Mouse (Mus musculus) embryonic facial prominence, embryonic 13.5 days (tissue): ENCODE data around the gene Leng8. TPM values are rescaled to one million over a fixed set of nuclear protein-coding genes. Genes with fewer than 3 reads are reported as not detected.

Experiments
- ATAC-seq: fragments of 200-750 bp; cut with Nextera tagmentation; 2 replicates; pipeline ENCODE4 v1.8.0; 2017; ENCODE audit warnings: low read depth; ENCODE audit not compliant: insufficient number of reproducible peaks, insufficient read depth, low FRiP score, low TSS enrichment
- H3K27ac ChIP-seq: fragments of 300-500 bp; sonication (generic); 2 replicates; pipeline ENCODE4 v1.5.1; 2015; ENCODE audit warnings: moderate library complexity, mild to moderate bottlenecking, inconsistent platforms
- H3K27me3 ChIP-seq: fragments of 300-500 bp; sonication (generic); 2 replicates; pipeline ENCODE4 v1.6.1; 2015; ENCODE audit warnings: mild to moderate bottlenecking, inconsistent platforms
- H3K36me3 ChIP-seq: fragments of 300-500 bp; sonication (generic); 2 replicates; pipeline ENCODE4 v1.6.1; 2015; ENCODE audit warnings: mild to moderate bottlenecking, inconsistent platforms
- H3K4me1 ChIP-seq: fragments of 300-500 bp; sonication (generic); 2 replicates; pipeline ENCODE4 v1.6.1; 2015; ENCODE audit warnings: inconsistent platforms
- H3K4me2 ChIP-seq: fragments of 300-500 bp; sonication (generic); 2 replicates; pipeline ENCODE4 v1.6.1; 2015; ENCODE audit warnings: moderate library complexity, mild to moderate bottlenecking, inconsistent platforms
- H3K4me3 ChIP-seq: fragments of 300-500 bp; sonication (generic); 2 replicates; pipeline ENCODE4 v1.5.1; 2015; ENCODE audit warnings: mild to moderate bottlenecking, inconsistent platforms
- H3K9ac ChIP-seq: fragments of 300-500 bp; sonication (generic); 2 replicates; pipeline ENCODE4 v1.6.1; 2015; ENCODE audit warnings: mild to moderate bottlenecking, inconsistent platforms
- H3K9me3 ChIP-seq: fragments of 300-500 bp; sonication (generic); 2 replicates; pipeline ENCODE4 v1.6.1; 2016; ENCODE audit warnings: inconsistent platforms
- WGBS: fragments of 180-500 bp; shearing (Covaris S2); methylation state at CpG from one replicate; pipeline ENCODE4 v1.1.7; 2015; ENCODE audit warnings: mixed read lengths; 5-methylcytosine and 5-hydroxymethylcytosine counted together
- polyA plus RNA-seq: library from polyadenylated mRNA; unstranded; fragments of >200 nt; fragmentation: Nextera tagmentation; extraction: Ambion mirVana; gene quantifications from 2 replicates; pipeline ENCODE4 v1.2.1, GENCODE M21; 2015

Leng8 gene
- polyA plus RNA-seq, 1 experiment from 2014 or later: 66.7 TPM

DNA sequence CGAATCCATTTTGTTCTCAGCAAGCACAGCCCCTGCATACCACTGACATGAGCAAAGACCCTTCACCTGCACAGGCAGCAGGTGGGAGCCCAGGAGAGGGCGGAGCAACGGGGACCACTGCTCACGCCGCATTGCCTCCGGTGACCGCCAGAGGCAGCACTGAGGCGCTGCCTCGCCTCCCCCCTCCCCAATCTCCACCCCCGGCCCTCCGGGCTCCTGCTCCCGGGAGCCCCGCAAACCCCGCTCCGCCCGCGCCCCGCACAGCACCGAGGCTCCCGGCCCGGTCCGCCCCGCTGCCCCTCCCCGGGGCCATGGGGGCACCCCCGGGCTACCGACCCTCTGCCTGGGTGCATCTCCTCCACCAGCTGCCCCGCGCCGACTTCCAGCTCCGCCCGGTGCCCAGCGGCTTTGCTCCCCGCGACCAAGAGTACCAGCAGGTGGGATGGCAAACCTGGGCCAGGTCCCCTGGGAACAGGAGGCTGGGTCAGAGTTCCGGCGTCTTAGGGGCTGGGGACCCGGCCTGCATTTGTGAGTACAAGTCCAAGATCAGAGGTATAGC, 17.4 kb upstream of the Leng8 start, which contains the start of gene Ttyh1:
Gene Ttyh1, plus strand, starts transcription at position 65 of the 559 bp plus-strand sequence.
- no peaks in the 10 kb centered on the region for H3K36me3 ChIP-seq
- peaks cover 25% of the 10 kb centered on the region for H3K4me1 ChIP-seq
- H3K27ac ChIP-seq: no peak within 1 kb of the TSS
- H3K9me3 ChIP-seq: no peaks in the 10 kb centered on the region
- peak within 1 kb of the TSS; percentile 68 for H3K9ac ChIP-seq
- H3K27me3 ChIP-seq: peaks cover 35% of the 10 kb centered on the region
- peak within 1 kb of the TSS; percentile 78 for H3K4me2 ChIP-seq
- H3K4me3 ChIP-seq: peak within 1 kb of the TSS; percentile 49
- under 1% methylated on average over 37 of the region's 37 CpGs for WGBS
- no peak for ATAC-seq

DNA sequence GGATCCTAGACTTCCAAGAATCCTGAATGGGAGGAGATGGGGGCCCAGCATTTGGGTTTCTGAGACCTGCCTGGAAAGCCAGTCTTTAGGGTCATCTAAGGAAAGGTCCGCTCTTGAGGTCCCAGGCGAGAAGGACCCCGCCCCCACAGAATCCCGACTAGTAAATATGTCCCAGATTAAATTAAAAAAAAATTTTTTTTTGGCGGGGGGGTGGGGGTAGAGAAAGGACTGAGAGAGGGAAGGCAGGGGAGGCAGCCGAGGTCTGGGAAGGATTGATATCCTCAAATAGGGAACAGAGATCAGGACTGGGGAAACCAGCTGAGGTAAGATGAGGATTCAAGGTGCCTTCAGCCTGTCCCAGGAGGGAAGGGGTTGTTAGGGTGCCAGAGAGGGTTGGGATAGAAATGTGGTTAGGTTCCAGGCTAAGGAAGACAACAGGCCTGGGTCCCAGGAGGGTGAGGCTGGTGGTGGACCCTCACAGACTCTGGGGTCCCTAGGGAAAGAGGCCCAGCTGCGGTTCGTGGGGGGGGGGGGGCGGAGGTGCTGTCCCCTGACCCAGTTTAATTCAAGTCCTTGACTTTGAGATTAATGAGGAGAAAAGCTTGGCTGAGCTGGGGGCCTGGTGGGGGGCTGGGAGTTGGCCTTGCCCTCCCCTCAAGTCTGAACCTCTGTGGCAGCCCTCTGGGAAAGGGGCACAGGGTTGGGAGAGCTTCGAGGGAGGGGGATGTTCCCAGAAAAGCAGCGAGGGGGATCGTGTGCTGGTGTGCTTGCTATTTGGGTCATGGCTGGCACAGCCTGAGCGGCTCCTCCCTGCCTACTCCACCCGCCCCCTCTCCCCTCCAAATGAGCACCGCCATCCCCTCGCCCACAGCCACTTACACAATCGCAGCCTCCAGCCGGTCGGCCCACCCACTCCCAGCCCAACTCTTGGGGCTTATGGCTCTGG, 16.6 kb upstream of the Leng8 start:
- Histone ChIP-seq H3K4me2 (peak overlapping the region; percentile 78), H3K4me1 (peaks cover 30% of the 10 kb centered on the region), H3K9ac (peak overlapping the region; percentile 68), H3K9me3 (no peaks in the 10 kb centered on the region), H3K36me3 (no peaks in the 10 kb centered on the region), H3K27me3 (peaks cover 35% of the 10 kb centered on the region), H3K27ac (no peak overlapping the region; the same call in 1 of the 2 replicates), H3K4me3 (peak overlapping the region; percentile 49)
- WGBS: 14% methylated on average over 19 of the region's 19 CpGs
- no peak for ATAC-seq

- no peak for ATAC-seq
- no peak overlapping the region for H3K4me3 ChIP-seq
- no peaks in the 10 kb centered on the region for H3K9me3 ChIP-seq
- no peak overlapping the region for H3K4me2 ChIP-seq
- H3K36me3 ChIP-seq: no peaks in the 10 kb centered on the region
- no peak overlapping the region for H3K27ac ChIP-seq
- WGBS: 46% methylated on average over 11 of the region's 11 CpGs
- H3K4me1 ChIP-seq: peaks cover 30% of the 10 kb centered on the region
- no peak overlapping the region; the same call in 1 of the 2 replicates for H3K9ac ChIP-seq
- peaks cover 35% of the 10 kb centered on the region for H3K27me3 ChIP-seq
Observed at GRCm38 (mm10) chr7:4122076-4122768, 14.6 kb upstream of the Leng8 start.

DNA sequence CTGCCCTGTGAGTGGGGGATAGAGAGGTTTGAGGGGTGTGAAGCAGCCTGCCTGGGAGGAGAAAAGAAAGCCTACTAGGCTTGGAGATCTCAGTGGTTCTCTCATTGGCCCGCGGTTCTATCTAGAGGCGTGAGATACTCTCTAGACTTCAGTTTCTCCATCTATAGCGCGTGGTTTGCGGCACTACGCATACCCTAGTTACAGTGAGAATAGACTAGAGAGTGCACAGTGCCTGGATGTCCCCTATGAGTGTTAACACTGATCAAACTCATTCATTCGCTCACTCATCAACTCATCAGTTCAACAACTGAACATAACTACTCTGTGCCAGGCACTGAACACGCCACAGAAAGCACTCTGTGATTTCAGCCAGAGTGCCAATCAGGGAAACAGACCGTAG, 14.1 kb upstream of the Leng8 start:
- Histone ChIP-seq H3K4me1 (peaks cover 30% of the 10 kb centered on the region), H3K4me3 (no peak overlapping the region), H3K9me3 (no peaks in the 10 kb centered on the region), H3K9ac (no peak overlapping the region), H3K27ac (no peak overlapping the region), H3K36me3 (no peaks in the 10 kb centered on the region), H3K4me2 (no peak overlapping the region), H3K27me3 (peaks cover 35% of the 10 kb centered on the region)
- no peak for ATAC-seq
- WGBS: 81% methylated on average over 10 of the region's 10 CpGs

DNA sequence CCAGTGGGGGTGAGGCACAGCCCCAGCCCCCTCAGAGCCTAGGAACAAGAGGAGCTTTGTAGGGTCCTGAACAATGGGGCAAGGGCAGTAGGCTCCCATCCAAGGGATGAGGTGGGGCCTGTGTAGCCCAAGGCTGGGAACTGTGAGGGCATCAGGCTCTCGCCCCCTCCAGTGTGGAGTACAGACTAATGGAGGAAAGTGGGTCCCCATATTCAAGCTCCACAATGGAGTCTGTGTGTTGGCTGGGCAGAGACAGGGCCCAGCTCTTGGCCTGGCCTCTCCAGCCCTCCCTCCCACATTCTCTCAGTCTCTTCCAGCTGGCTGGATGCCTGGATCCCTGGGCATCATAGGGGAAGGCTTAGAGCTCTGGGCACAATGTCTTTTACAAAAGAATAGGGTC, 13.1 kb upstream of the Leng8 start:
- H3K36me3 ChIP-seq: no peaks in the 10 kb centered on the region
- H3K4me2 ChIP-seq: no peak overlapping the region; the same call in 1 of the 2 replicates
- H3K9ac ChIP-seq: no peak overlapping the region
- 31% methylated on average over 1 of the region's 1 CpGs for WGBS
- peaks cover 30% of the 10 kb centered on the region for H3K4me1 ChIP-seq
- H3K4me3 ChIP-seq: no peak overlapping the region
- peak; percentile 20; the same call in 1 of the 2 replicates for ATAC-seq
- H3K27ac ChIP-seq: peak overlapping the region; percentile 55; the same call in 1 of the 2 replicates
- peaks cover 30% of the 10 kb centered on the region for H3K27me3 ChIP-seq
- no peaks in the 10 kb centered on the region for H3K9me3 ChIP-seq

- Histone ChIP-seq H3K9ac (peak overlapping the region; percentile 32; the same call in 1 of the 2 replicates), H3K9me3 (no peaks in the 10 kb centered on the region), H3K36me3 (no peaks in the 10 kb centered on the region), H3K4me2 (peak overlapping the region; percentile 52), H3K4me1 (peaks cover 26% of the 10 kb centered on the region), H3K27ac (no peak overlapping the region), H3K4me3 (peak overlapping the region; percentile 22), H3K27me3 (peaks cover 24% of the 10 kb centered on the region)
- 0% methylated on average over 10 of the region's 10 CpGs for WGBS
- peak; percentile 29; the same call in 1 of the 2 replicates for ATAC-seq
Observed at GRCm38 (mm10) chr7:4124315-4124759, 12.5 kb upstream of the Leng8 start.

- peaks cover 22% of the 10 kb centered on the region for H3K4me1 ChIP-seq
- 17% methylated on average over 5 of the region's 5 CpGs for WGBS
- peak overlapping the region; percentile 52 for H3K4me2 ChIP-seq
- H3K4me3 ChIP-seq: peak overlapping the region; percentile 22; the same call in 1 of the 2 replicates
- ATAC-seq: no peak
- no peaks in the 10 kb centered on the region for H3K9me3 ChIP-seq
- peaks cover 18% of the 10 kb centered on the region for H3K27me3 ChIP-seq
- H3K27ac ChIP-seq: no peak overlapping the region
- no peaks in the 10 kb centered on the region for H3K36me3 ChIP-seq
- H3K9ac ChIP-seq: peak overlapping the region; percentile 32; the same call in 1 of the 2 replicates
Observed at GRCm38 (mm10) chr7:4124856-4125255, 12.0 kb upstream of the Leng8 start.

DNA sequence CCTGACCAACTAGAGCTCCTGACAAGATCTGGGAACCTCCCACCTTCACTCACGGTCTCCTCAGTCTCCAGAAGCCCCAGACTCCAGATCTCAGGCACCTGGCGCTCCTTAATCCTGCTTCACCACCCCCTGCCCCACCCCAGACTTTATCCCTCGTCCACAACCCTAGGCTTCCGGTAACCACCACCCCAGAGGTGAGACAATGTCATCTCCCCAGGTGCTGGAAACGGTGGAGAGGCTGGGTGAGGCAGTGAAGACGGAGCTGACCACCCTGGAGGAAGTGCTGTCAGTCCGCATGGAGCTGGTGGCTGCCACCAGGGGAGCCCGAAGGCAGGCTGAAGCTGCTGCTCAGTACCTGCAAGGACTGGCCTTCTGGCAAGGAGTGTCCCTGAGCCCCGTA, 11.5 kb upstream of the Leng8 start:
- Histone ChIP-seq H3K9ac (0 out of 2 replicates have a peak overlapping the region, but pooled peaks have one; percentile 32), H3K36me3 (no peaks in the 10 kb centered on the region), H3K9me3 (no peaks in the 10 kb centered on the region), H3K4me2 (no peak overlapping the region), H3K4me3 (no peak overlapping the region), H3K4me1 (peaks cover 20% of the 10 kb centered on the region), H3K27ac (no peak overlapping the region), H3K27me3 (peaks cover 14% of the 10 kb centered on the region)
- ATAC-seq: no peak
- WGBS: 20% methylated on average over 9 of the region's 9 CpGs

- Histone ChIP-seq H3K27me3 (no peaks in the 10 kb centered on the region; the same call in 1 of the 2 replicates), H3K36me3 (no peaks in the 10 kb centered on the region), H3K9ac (0 out of 2 replicates have a peak overlapping the region, but pooled peaks have one; percentile 36), H3K4me2 (no peak overlapping the region), H3K27ac (no peak overlapping the region), H3K4me1 (peaks cover 16% of the 10 kb centered on the region), H3K9me3 (no peaks in the 10 kb centered on the region), H3K4me3 (no peak overlapping the region)
- 85% methylated on average over 11 of the region's 11 CpGs for WGBS
- no peak for ATAC-seq
Observed at GRCm38 (mm10) chr7:4126992-4127785, 9.7 kb upstream of the Leng8 start.

GRCm38 (mm10) chr7:4127894-4128293, 8.9 kb upstream of the Leng8 start:
- Histone ChIP-seq H3K4me2 (no peak overlapping the region), H3K27me3 (no peaks in the 10 kb centered on the region), H3K4me1 (peaks cover 16% of the 10 kb centered on the region), H3K9me3 (no peaks in the 10 kb centered on the region), H3K9ac (no peak overlapping the region), H3K36me3 (no peaks in the 10 kb centered on the region), H3K4me3 (no peak overlapping the region), H3K27ac (no peak overlapping the region)
- no peak for ATAC-seq
- 85% methylated on average over 4 of the region's 4 CpGs for WGBS
